Mouse (Mus musculus): Measurements from ENCODE around the gene Snai1. TPM values are rescaled to one million over a fixed set of nuclear protein-coding genes. Genes with fewer than 3 reads are reported as not detected.

Gene Snai1
- total RNA-seq, 2 experiments from 2014 or later, result 0.73 to 1.0 TPM

GRCm38 (mm10) chr2:167583161-167583952 lies 45.4 kb downstream of the Snai1 start:
- DNase-seq (ENCODE audit: low spot score), result no peak

DNA sequence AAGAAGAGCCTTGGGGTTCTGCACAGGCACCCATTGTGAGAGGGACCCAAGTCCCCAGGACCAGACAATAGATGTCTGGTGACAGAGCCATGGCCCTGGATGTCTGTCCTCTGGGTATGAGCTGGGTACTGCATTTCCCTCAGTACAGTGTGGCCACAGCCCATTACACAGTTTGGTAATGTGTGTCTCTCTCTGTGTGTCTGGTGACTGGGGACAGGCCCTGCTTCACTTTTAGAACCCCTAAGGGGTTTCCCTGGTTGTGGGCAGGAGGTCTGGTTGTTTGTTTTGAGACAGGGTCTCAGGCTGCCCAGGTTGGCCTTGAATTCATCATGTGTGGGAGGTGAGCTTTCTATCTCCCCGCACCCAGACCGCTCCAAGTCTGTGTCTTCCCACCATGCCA lies 47.3 kb downstream of the Snai1 start:
- no peak for DNase-seq (ENCODE audit: low spot score)

DNA sequence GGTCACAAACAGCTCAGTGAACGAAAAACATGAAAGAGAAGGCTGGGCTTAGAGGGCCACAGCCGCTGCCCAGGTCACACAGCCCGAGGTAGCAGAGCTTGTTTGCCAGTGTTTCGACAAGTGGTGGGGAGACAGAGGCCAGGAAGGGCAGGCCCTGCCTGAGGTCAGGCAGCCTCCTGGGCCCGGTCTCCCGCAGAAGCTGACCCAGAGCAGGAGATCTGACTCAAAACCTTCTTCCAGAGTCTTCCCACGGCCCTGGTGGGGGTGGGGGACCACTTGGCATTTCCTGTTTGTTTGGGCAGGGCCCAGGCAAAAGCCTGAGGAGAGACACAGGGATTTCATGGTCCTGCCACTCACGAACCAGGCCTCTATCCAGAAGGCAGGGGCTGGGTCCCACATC lies 48.0 kb downstream of the Snai1 start:
- no peak for DNase-seq (ENCODE audit: low spot score)

- no peak for DNase-seq (ENCODE audit: low spot score)
Observed at GRCm38 (mm10) chr2:167586976-167587375, 49.0 kb downstream of the Snai1 start.

GRCm38 (mm10) chr2:167588774-167589577 lies 51.0 kb downstream of the Snai1 start:
- peak; percentile 47 for DNase-seq (ENCODE audit: low spot score)

Other genes with a start within 250 kb of the Snai1 start
- 1 to 10 TPM; 6.9 to 7.9 TPM for gene B4galt5, start 189.0 kb upstream of the Snai1 start, total RNA-seq (2021)
- 10 to 100 TPM; 24.5 to 26.0 TPM for gene Slc9a8, start 116.5 kb upstream of the Snai1 start, total RNA-seq (2021)
- 10 to 100 TPM; 37.5 to 45.6 TPM for gene Rnf114, start 45.5 kb upstream of the Snai1 start, total RNA-seq (2021)
- gene Spata2, start 45.3 kb upstream of the Snai1 start, total RNA-seq (2021), result 10 to 100 TPM; 18.4 to 19.5 TPM
- 100 to 1,000 TPM; 175 to 191 TPM for gene Ube2v1, start 93.9 kb downstream of the Snai1 start, total RNA-seq (2021)
- 1 to 10 TPM; 8.0 to 9.4 TPM for gene Gm20431, start 123.3 kb downstream of the Snai1 start, total RNA-seq (2021)
- gene Cebpb, start 150.7 kb downstream of the Snai1 start, total RNA-seq (2021), result 100 to 1,000 TPM in 1 of 2 experiments, 10 to 100 TPM in 1; 95.1 to 169 TPM
- 10 to 100 TPM; 10.4 to 15.0 TPM for gene Tmem189, start 151.6 kb downstream of the Snai1 start, total RNA-seq (2021)